Mouse (Mus musculus) testis, adult 2 months (tissue): ENCODE measurements around the gene Dnm1. TPM values are rescaled to one million over a fixed set of nuclear protein-coding genes. Genes with fewer than 3 reads are reported as not detected.

ENCODE experiments used
- H3K27ac ChIP-seq: fragments of 200-500 bp; 2 replicates; pipeline ENCODE4 v1.5.1; 2012; ENCODE audit warnings: low read depth, low read length; ENCODE audit not compliant: control insufficient read depth, insufficient read depth
- H3K27me3 ChIP-seq: fragments of 200-500 bp; 2 replicates; pipeline ENCODE4 v1.6.1; 2012; ENCODE audit warnings: mild to moderate bottlenecking, low read length, moderate library complexity; ENCODE audit not compliant: control insufficient read depth, insufficient read depth
- H3K36me3 ChIP-seq: fragments of 200-500 bp; 2 replicates; pipeline ENCODE4 v1.6.1; 2012; ENCODE audit warnings: mild to moderate bottlenecking, low read length; ENCODE audit not compliant: control insufficient read depth, insufficient read depth
- H3K4me1 ChIP-seq: fragments of 200-500 bp; 2 replicates; pipeline ENCODE4 v1.6.1; 2012; ENCODE audit warnings: low read length; ENCODE audit not compliant: control insufficient read depth, insufficient read depth
- H3K4me3 ChIP-seq: fragments of 200-500 bp; 2 replicates; pipeline ENCODE4 v1.5.1; 2012; ENCODE audit warnings: low read depth, mild to moderate bottlenecking, low read length, moderate library complexity, mixed read lengths; ENCODE audit not compliant: control insufficient read depth
- CTCF ChIP-seq: fragments of 200-500 bp; IDR thresholded peaks from 2 replicates; pipeline ENCODE4 v1.5.1; 2012; ENCODE audit warnings: low read depth, mild to moderate bottlenecking, inconsistent platforms, low read length, moderate library complexity; ENCODE audit not compliant: control insufficient read depth, insufficient read depth, insufficient replicate concordance
- POLR2A ChIP-seq: fragments of 200-500 bp; IDR thresholded peaks from 2 replicates; pipeline ENCODE4 v1.6.1; 2012; ENCODE audit warnings: low read depth, mild to moderate bottlenecking, inconsistent platforms, low read length, moderate library complexity; ENCODE audit not compliant: control insufficient read depth
- polyA plus RNA-seq: library from polyadenylated mRNA; depleted of rRNA; stranded (reverse); fragments of >200 nt; gene quantifications from 2 replicates; pipeline ENCODE4 v1.2.3, GENCODE M21; 2012

The Dnm1 gene
- polyA plus RNA-seq, 1 experiment: 36.3 TPM

GRCm38 (mm10) chr2:32387706-32388490 is 34.8 kb upstream of the Dnm1 start, which contains the start of gene Lcn2:
Gene Lcn2, minus strand, starts transcription at chr2:32388252.
- H3K27ac ChIP-seq: peak within 1 kb of the TSS; percentile 75
- H3K4me3 ChIP-seq: peak within 1 kb of the TSS; percentile 7; the same call in 1 of the 2 replicates
- no peaks in the 10 kb centered on the region for H3K27me3 ChIP-seq
- H3K4me1 ChIP-seq: no peaks in the 10 kb centered on the region
- H3K36me3 ChIP-seq: no peaks in the 10 kb centered on the region
- TF ChIP-seq POLR2A (no peak), CTCF (no peak)

GRCm38 (mm10) chr2:32382689-32383088 is 29.6 kb upstream of the Dnm1 start:
- no peak overlapping the region for H3K27ac ChIP-seq
- H3K4me3 ChIP-seq: no peak overlapping the region
- H3K4me1 ChIP-seq: peaks cover 7% of the 10 kb centered on the region
- H3K36me3 ChIP-seq: no peaks in the 10 kb centered on the region
- TF ChIP-seq POLR2A: no peak
- TF ChIP-seq CTCF: no peak
- no peaks in the 10 kb centered on the region for H3K27me3 ChIP-seq

GRCm38 (mm10) chr2:32381775-32382223 is 28.7 kb upstream of the Dnm1 start, which contains the start of gene 1110008P14Rik:
Gene 1110008P14Rik, minus strand, starts transcription at chr2:32381938.
- Histone ChIP-seq H3K4me1 (peaks cover 7% of the 10 kb centered on the region), H3K4me3 (peak within 1 kb of the TSS; percentile 92), H3K27me3 (no peaks in the 10 kb centered on the region), H3K27ac (peak within 1 kb of the TSS; percentile 56), H3K36me3 (no peaks in the 10 kb centered on the region)
- no peak for TF ChIP-seq CTCF
- TF ChIP-seq POLR2A: peak; percentile 52; the same call in 1 of the 2 replicates

GRCm38 (mm10) chr2:32381141-32381774 is 28.1 kb upstream of the Dnm1 start:
- Histone ChIP-seq H3K36me3 (no peaks in the 10 kb centered on the region), H3K27ac (peak overlapping the region; percentile 56), H3K4me3 (peak overlapping the region; percentile 92), H3K27me3 (no peaks in the 10 kb centered on the region), H3K4me1 (peaks cover 7% of the 10 kb centered on the region)
- TF ChIP-seq CTCF: no peak
- no peak for TF ChIP-seq POLR2A

GRCm38 (mm10) chr2:32380001-32380500 is 26.9 kb upstream of the Dnm1 start:
- Histone ChIP-seq H3K27ac (no peak overlapping the region), H3K4me1 (peaks cover 7% of the 10 kb centered on the region), H3K36me3 (no peaks in the 10 kb centered on the region), H3K4me3 (no peak overlapping the region), H3K27me3 (no peaks in the 10 kb centered on the region)
- no peak for TF ChIP-seq CTCF
- no peak for TF ChIP-seq POLR2A

- Histone ChIP-seq H3K27me3 (no peaks in the 10 kb centered on the region), H3K27ac (no peak overlapping the region), H3K4me1 (peaks cover 4% of the 10 kb centered on the region), H3K4me3 (no peak overlapping the region; the same call in 1 of the 2 replicates), H3K36me3 (no peaks in the 10 kb centered on the region; the same call in 1 of the 2 replicates)
- TF ChIP-seq CTCF (no peak), POLR2A (no peak)
Observed at GRCm38 (mm10) chr2:32376963-32377362, 23.8 kb upstream of the Dnm1 start.
